Mouse (Mus musculus): ENCODE data around the gene Fam205a3. TPM values are rescaled to one million over a fixed set of nuclear protein-coding genes. Genes with fewer than 3 reads are reported as not detected.

Gene Fam205a3
- not detected for polyA plus RNA-seq (2014; fragmentation: Illumina TruSeq; extraction: RNeasy Lipid Tissue Mini Kit (QIAGEN cat#74804); ENCODE audit: low read depth, low replicate concordance)

GRCm38 (mm10) chr4:42318034-42318433 is at the start of gene Fam205a3:
Fam205a3 (plus strand) TSS chr4:42318334.

GRCm38 (mm10) chr4:42293967-42294366 is 24.2 kb upstream of the Fam205a3 start, which contains the start of gene Gm21953:
Gm21953 (plus strand) TSS chr4:42294267.

Other genes with a start within 250 kb of the Fam205a3 start
- gene Gm3893, start 227.1 kb upstream of the Fam205a3 start, polyA plus RNA-seq (2014; fragmentation: Illumina TruSeq; extraction: RNeasy Lipid Tissue Mini Kit (QIAGEN cat#74804); ENCODE audit: low read depth, low replicate concordance): not detected
- gene Gm13304, start 203.5 kb upstream of the Fam205a3 start, polyA plus RNA-seq (2014; fragmentation: Illumina TruSeq; extraction: RNeasy Lipid Tissue Mini Kit (QIAGEN cat#74804); ENCODE audit: low read depth, low replicate concordance): not detected
- not detected for gene Gm13306, start 164.9 kb upstream of the Fam205a3 start, polyA plus RNA-seq (2014; fragmentation: Illumina TruSeq; extraction: RNeasy Lipid Tissue Mini Kit (QIAGEN cat#74804); ENCODE audit: low read depth, low replicate concordance)
- 4.8 TPM for gene Gm13305, start 149.7 kb upstream of the Fam205a3 start, polyA plus RNA-seq (2014; fragmentation: Illumina TruSeq; extraction: RNeasy Lipid Tissue Mini Kit (QIAGEN cat#74804); ENCODE audit: low read depth, low replicate concordance)
- gene Gm10600, start 77.7 kb upstream of the Fam205a3 start, polyA plus RNA-seq (2014; fragmentation: Illumina TruSeq; extraction: RNeasy Lipid Tissue Mini Kit (QIAGEN cat#74804); ENCODE audit: low read depth, low replicate concordance): 0.48 TPM
- not detected for gene Ccl21b, start 62.6 kb upstream of the Fam205a3 start, polyA plus RNA-seq (2014; fragmentation: Illumina TruSeq; extraction: RNeasy Lipid Tissue Mini Kit (QIAGEN cat#74804); ENCODE audit: low read depth, low replicate concordance)
- gene Gm21953, start 24.1 kb upstream of the Fam205a3 start, polyA plus RNA-seq (2014; fragmentation: Illumina TruSeq; extraction: RNeasy Lipid Tissue Mini Kit (QIAGEN cat#74804); ENCODE audit: low read depth, low replicate concordance): not detected
- not detected for gene Gm21586, start 121.0 kb downstream of the Fam205a3 start, polyA plus RNA-seq (2014; fragmentation: Illumina TruSeq; extraction: RNeasy Lipid Tissue Mini Kit (QIAGEN cat#74804); ENCODE audit: low read depth, low replicate concordance)
- 6.6 TPM for gene Gm2163, start 148.4 kb downstream of the Fam205a3 start, polyA plus RNA-seq (2014; fragmentation: Illumina TruSeq; extraction: RNeasy Lipid Tissue Mini Kit (QIAGEN cat#74804); ENCODE audit: low read depth, low replicate concordance)
- gene Fam205a2, start 209.8 kb downstream of the Fam205a3 start, polyA plus RNA-seq (2014; fragmentation: Illumina TruSeq; extraction: RNeasy Lipid Tissue Mini Kit (QIAGEN cat#74804); ENCODE audit: low read depth, low replicate concordance): not detected

Data from testis, adult 10 weeks (tissue).